Mouse (Mus musculus): Measurements from ENCODE around the gene Ankrd11. TPM values are rescaled to one million over a fixed set of nuclear protein-coding genes. Genes with fewer than 3 reads are reported as not detected.

Gene Ankrd11
- polyA plus RNA-seq, 1 experiment from 2014 or later = 84.6 TPM

- H3K27ac ChIP-seq (replicated peaks; ENCODE audit: low read depth, low read length) = no peak overlapping the region
- H3K4me1 ChIP-seq (ENCODE audit: control insufficient read depth, insufficient read depth, low read length) = peaks cover 7% of the 10 kb centered on the region; the same call in 1 of the 2 replicates
- no peak overlapping the region for H3K9ac ChIP-seq (ENCODE audit: low read length)
- 82% methylated on average over 7 of the region's 7 CpGs for WGBS
- no peak overlapping the region for H3K4me3 ChIP-seq (ENCODE audit: low read depth, low read length)
- H3K27me3 ChIP-seq (ENCODE audit: control insufficient read depth, insufficient read depth, low read length) = no peaks in the 10 kb centered on the region
- no peak overlapping the region for H3K4me2 ChIP-seq (ENCODE audit: low read depth, severe bottlenecking)
- no peaks in the 10 kb centered on the region for H3K36me3 ChIP-seq (ENCODE audit: control insufficient read depth, insufficient read depth, low read length)
- no peak for ATAC-seq (ENCODE audit: insufficient number of reproducible peaks, low FRiP score, low TSS enrichment, low read depth)
- no peak for DNase-seq (ENCODE audit: low spot score)
- H3K9me3 ChIP-seq (ENCODE audit: control insufficient read depth, low read length) = no peaks in the 10 kb centered on the region
These were observed 187.7 kb downstream of the Ankrd11 start for GRCm38 (mm10) chr8:122854388-122854787.

DNA sequence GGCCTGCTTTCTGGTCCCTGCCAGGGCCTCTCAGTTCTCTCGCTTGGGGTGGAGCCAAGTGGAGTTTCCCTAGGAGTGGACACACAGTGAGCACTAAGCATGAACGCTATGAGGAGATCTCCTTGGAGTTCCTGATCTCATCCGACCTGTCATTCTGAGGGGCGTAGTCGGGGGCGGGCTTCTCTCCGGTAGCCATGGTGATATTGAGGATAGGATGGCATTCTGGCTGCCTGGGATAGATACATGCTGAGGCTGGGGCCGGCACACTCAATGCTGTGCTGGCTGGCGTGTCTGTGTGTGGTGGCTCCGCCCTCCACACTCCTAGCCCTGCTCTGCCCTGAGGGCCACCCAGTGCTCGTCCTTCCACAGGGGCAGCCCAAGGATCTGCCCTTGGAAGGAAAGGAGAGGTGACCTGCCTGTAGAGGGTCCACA, 188.7 kb downstream of the Ankrd11 start:
- H3K4me3 ChIP-seq (ENCODE audit: low read depth, low read length) = no peak overlapping the region
- DNase-seq (ENCODE audit: low spot score) = no peak
- peaks cover 11% of the 10 kb centered on the region; the same call in 1 of the 2 replicates for H3K4me1 ChIP-seq (ENCODE audit: control insufficient read depth, insufficient read depth, low read length)
- 37% methylated on average over 11 of the region's 11 CpGs for WGBS
- no peak for ATAC-seq (ENCODE audit: insufficient number of reproducible peaks, low FRiP score, low TSS enrichment, low read depth)
- no peaks in the 10 kb centered on the region for H3K36me3 ChIP-seq (ENCODE audit: control insufficient read depth, insufficient read depth, low read length)
- H3K27ac ChIP-seq (replicated peaks; ENCODE audit: low read depth, low read length) = no peak overlapping the region
- H3K4me2 ChIP-seq (ENCODE audit: low read depth, severe bottlenecking) = no peak overlapping the region
- H3K27me3 ChIP-seq (ENCODE audit: control insufficient read depth, insufficient read depth, low read length) = 0 out of 2 replicates have a peak, but pooled peaks cover 2% of the 10 kb centered on the region
- no peaks in the 10 kb centered on the region for H3K9me3 ChIP-seq (ENCODE audit: control insufficient read depth, low read length)
- no peak overlapping the region for H3K9ac ChIP-seq (ENCODE audit: low read length)

- Histone ChIP-seq H3K4me1 (ENCODE audit: control insufficient read depth, insufficient read depth, low read length) (peaks cover 11% of the 10 kb centered on the region; the same call in 1 of the 2 replicates), H3K27me3 (ENCODE audit: control insufficient read depth, insufficient read depth, low read length) (0 out of 2 replicates have a peak, but pooled peaks cover 3% of the 10 kb centered on the region), H3K27ac (replicated peaks; ENCODE audit: low read depth, low read length) (no peak overlapping the region), H3K9ac (ENCODE audit: low read length) (no peak overlapping the region), H3K36me3 (ENCODE audit: control insufficient read depth, insufficient read depth, low read length) (no peaks in the 10 kb centered on the region), H3K4me3 (ENCODE audit: low read depth, low read length) (no peak overlapping the region), H3K4me2 (ENCODE audit: low read depth, severe bottlenecking) (no peak overlapping the region), H3K9me3 (ENCODE audit: control insufficient read depth, low read length) (no peaks in the 10 kb centered on the region)
- DNase-seq (ENCODE audit: low spot score) (no peak), ATAC-seq (ENCODE audit: insufficient number of reproducible peaks, low FRiP score, low TSS enrichment, low read depth) (no peak)
- 38% methylated on average over 1 of the region's 1 CpGs for WGBS
These were observed 189.6 kb downstream of the Ankrd11 start for GRCm38 (mm10) chr8:122852546-122852905.

DNA sequence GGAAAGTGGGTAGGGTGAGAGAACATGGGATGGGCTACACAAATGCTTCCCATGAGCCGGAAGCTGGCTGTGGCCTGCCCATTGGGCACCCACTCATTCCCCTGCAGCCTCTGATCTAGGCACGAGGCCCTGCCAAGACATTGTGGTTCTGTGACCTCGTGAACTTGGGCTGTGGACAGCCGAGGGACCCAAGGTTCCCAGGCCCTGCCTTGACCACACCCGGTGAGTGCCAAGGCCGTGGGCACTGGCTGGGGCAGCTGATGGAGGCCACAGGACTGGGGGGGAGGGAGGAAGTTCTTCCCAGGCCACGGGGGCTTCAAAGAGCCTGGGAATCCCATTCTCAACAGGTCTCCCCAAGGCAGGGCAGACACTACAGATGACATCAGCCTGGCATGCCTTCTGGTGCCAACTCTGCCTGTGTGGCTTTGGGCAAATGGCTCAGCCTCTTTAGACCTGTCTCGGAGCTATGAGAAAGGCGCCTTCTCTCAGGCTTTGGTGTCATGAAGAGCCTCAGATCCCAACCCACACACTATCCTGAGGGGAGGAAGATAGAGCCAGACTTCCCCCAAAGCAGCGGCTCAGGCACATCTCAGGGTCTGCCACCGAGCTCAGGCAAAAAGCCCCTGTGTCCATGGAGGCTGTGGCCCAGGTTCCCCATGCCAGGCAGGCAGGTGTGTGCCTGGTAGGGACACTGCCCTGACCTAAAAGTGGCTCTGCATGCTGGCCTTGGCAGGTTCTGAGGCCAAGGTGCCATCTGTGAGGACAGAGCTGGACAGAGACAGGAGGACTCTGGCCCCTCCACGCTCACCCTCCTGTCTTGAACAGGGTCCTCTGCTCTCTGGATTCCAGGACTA, 190.2 kb downstream of the Ankrd11 start:
- ATAC-seq (ENCODE audit: insufficient number of reproducible peaks, low FRiP score, low TSS enrichment, low read depth) (no peak), DNase-seq (ENCODE audit: low spot score) (no peak)
- no peaks in the 10 kb centered on the region for H3K9me3 ChIP-seq (ENCODE audit: control insufficient read depth, low read length)
- H3K4me2 ChIP-seq (ENCODE audit: low read depth, severe bottlenecking) = no peak overlapping the region
- H3K9ac ChIP-seq (ENCODE audit: low read length) = no peak overlapping the region
- H3K27me3 ChIP-seq (ENCODE audit: control insufficient read depth, insufficient read depth, low read length) = 0 out of 2 replicates have a peak, but pooled peaks cover 3% of the 10 kb centered on the region
- H3K27ac ChIP-seq (replicated peaks; ENCODE audit: low read depth, low read length) = no peak overlapping the region
- H3K36me3 ChIP-seq (ENCODE audit: control insufficient read depth, insufficient read depth, low read length) = no peaks in the 10 kb centered on the region
- H3K4me1 ChIP-seq (ENCODE audit: control insufficient read depth, insufficient read depth, low read length) = peaks cover 11% of the 10 kb centered on the region; the same call in 1 of the 2 replicates
- no peak overlapping the region for H3K4me3 ChIP-seq (ENCODE audit: low read depth, low read length)
- 83% methylated on average over 12 of the region's 12 CpGs for WGBS

DNA sequence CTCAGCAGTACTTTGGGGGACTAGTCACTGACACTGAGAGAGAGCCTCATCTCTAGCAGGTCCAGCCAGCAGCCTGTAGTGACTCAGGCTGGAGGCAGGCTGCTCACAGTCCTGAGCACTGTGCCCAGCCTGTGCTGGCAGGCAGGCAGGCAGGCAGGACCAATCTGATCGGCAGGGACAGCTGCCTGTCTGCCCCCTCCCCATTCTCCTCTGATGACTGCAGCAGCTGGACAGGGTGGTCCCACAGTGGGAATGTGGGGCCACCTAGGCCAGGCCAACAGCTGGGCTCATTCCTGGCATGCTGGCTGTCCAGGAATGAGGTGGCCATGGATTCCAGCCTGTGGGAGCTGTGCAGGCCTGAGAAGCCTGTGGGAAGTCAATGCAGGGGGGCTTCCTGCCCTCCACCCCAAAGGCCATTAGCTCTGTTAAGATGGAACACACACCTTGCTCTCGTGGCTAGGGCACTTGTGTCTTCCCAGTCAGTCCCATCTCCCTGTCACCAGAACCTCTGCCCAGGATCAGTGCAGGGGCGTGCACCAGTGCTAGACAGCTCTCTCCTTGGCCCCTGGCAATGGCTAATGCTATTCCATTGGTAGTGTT, 191.3 kb downstream of the Ankrd11 start:
- Histone ChIP-seq H3K4me1 (ENCODE audit: control insufficient read depth, insufficient read depth, low read length) (peaks cover 11% of the 10 kb centered on the region; the same call in 1 of the 2 replicates), H3K36me3 (ENCODE audit: control insufficient read depth, insufficient read depth, low read length) (no peaks in the 10 kb centered on the region), H3K9me3 (ENCODE audit: control insufficient read depth, low read length) (no peaks in the 10 kb centered on the region), H3K9ac (ENCODE audit: low read length) (no peak overlapping the region), H3K4me3 (ENCODE audit: low read depth, low read length) (no peak overlapping the region), H3K27me3 (ENCODE audit: control insufficient read depth, insufficient read depth, low read length) (0 out of 2 replicates have a peak, but pooled peaks cover 3% of the 10 kb centered on the region), H3K27ac (replicated peaks; ENCODE audit: low read depth, low read length) (no peak overlapping the region), H3K4me2 (ENCODE audit: low read depth, severe bottlenecking) (peak overlapping the region; percentile 12; the same call in 1 of the 2 replicates)
- no peak for DNase-seq (ENCODE audit: low spot score)
- WGBS = 71% methylated on average over 3 of the region's 3 CpGs
- ATAC-seq (ENCODE audit: insufficient number of reproducible peaks, low FRiP score, low TSS enrichment, low read depth) = peak; percentile 37; the same call in 1 of the 2 replicates

GRCm38 (mm10) chr8:122849152-122849910, 192.7 kb downstream of the Ankrd11 start:
- 0 out of 2 replicates have a peak overlapping the region, but pooled peaks have one; percentile 2 for H3K4me2 ChIP-seq (ENCODE audit: low read depth, severe bottlenecking)
- 0 out of 2 replicates have a peak, but pooled peaks cover 3% of the 10 kb centered on the region for H3K27me3 ChIP-seq (ENCODE audit: control insufficient read depth, insufficient read depth, low read length)
- DNase-seq (ENCODE audit: low spot score) = no peak
- H3K36me3 ChIP-seq (ENCODE audit: control insufficient read depth, insufficient read depth, low read length) = no peaks in the 10 kb centered on the region
- H3K27ac ChIP-seq (replicated peaks; ENCODE audit: low read depth, low read length) = no peak overlapping the region
- WGBS = 65% methylated on average over 10 of the region's 11 CpGs
- H3K4me1 ChIP-seq (ENCODE audit: control insufficient read depth, insufficient read depth, low read length) = peaks cover 11% of the 10 kb centered on the region; the same call in 1 of the 2 replicates
- no peak overlapping the region for H3K4me3 ChIP-seq (ENCODE audit: low read depth, low read length)
- no peaks in the 10 kb centered on the region for H3K9me3 ChIP-seq (ENCODE audit: control insufficient read depth, low read length)
- no peak; the same call in 1 of the 2 replicates for ATAC-seq (ENCODE audit: insufficient number of reproducible peaks, low FRiP score, low TSS enrichment, low read depth)
- peak overlapping the region; percentile 12; the same call in 1 of the 2 replicates for H3K9ac ChIP-seq (ENCODE audit: low read length)

DNA sequence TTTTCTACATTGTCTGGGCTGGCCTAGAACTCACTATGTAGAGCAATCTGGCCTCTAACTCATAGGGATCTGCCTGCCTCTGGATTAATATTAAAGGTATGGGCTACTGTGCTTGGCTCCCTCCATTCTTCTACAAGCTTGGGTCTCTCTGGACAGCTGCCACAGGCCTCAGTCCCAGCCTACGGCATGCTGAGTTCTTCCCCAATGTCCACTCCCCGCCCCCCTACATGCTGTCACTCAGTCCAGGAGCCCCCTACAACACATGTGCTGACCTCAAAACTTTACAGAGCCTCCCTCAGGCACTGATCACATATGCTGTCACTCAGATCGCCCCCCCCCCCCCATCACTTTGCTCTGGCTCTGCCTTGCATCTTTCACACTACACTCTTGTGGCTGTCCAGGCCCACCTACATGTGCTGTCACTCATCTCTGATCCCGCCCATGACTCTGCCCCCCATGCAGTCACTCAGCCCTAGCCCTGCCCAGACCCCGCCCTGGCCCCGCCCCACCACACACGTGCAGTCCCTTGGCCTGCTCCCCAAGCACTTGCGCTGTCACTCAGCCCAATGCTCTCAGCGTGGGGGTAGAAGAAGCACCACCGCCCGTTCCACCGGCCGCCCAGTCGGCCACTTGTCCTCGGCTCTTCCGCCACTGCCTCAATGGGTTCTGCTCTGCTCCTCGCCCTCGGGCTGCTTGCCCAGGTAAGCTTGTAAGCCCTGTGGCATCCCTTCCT, 194.1 kb downstream of the Ankrd11 start, which contains the start of gene Cdh15:
Gene Cdh15, plus strand, starts transcription at position 138 of the 733 bp plus-strand sequence.
- Histone ChIP-seq H3K9me3 (ENCODE audit: control insufficient read depth, low read length) (no peaks in the 10 kb centered on the region), H3K4me1 (ENCODE audit: control insufficient read depth, insufficient read depth, low read length) (peaks cover 9% of the 10 kb centered on the region; the same call in 1 of the 2 replicates), H3K36me3 (ENCODE audit: control insufficient read depth, insufficient read depth, low read length) (no peaks in the 10 kb centered on the region), H3K4me2 (ENCODE audit: low read depth, severe bottlenecking) (0 out of 2 replicates have a peak within 1 kb of the TSS, but pooled peaks have one; percentile 8), H3K27me3 (ENCODE audit: control insufficient read depth, insufficient read depth, low read length) (0 out of 2 replicates have a peak, but pooled peaks cover 3% of the 10 kb centered on the region), H3K27ac (replicated peaks; ENCODE audit: low read depth, low read length) (no peak within 1 kb of the TSS), H3K9ac (ENCODE audit: low read length) (no peak within 1 kb of the TSS), H3K4me3 (ENCODE audit: low read depth, low read length) (peak within 1 kb of the TSS; percentile 12; the same call in 1 of the 2 replicates)
- 14% methylated on average over 17 of the region's 18 CpGs for WGBS
- peak; percentile 70 for ATAC-seq (ENCODE audit: insufficient number of reproducible peaks, low FRiP score, low TSS enrichment, low read depth)
- DNase-seq (ENCODE audit: low spot score) = peak; percentile 74

Measured in limb, embryonic 11.5 days (tissue).